Mouse (Mus musculus) lung, postnatal 0 days (tissue): ENCODE data around the gene Grin2b. TPM values are rescaled to one million over a fixed set of nuclear protein-coding genes. Genes with fewer than 3 reads are reported as not detected.

Experiments used
- ATAC-seq: fragments of 200-750 bp; cut with Nextera tagmentation; 2 replicates; pipeline ENCODE4 v1.8.0; 2017; ENCODE audit warnings: moderate library complexity
- DNase-seq: peaks from one replicate; pipeline ENCODE4 v3.0.0-alpha.2; 2016; ENCODE audit warnings: low spot score
- H3K27ac ChIP-seq: fragments of 300-500 bp; sonication (generic); 2 replicates; pipeline ENCODE4 v1.5.1; 2014; ENCODE audit warnings: antibody characterized with exemption, mild to moderate bottlenecking, low read length, mixed read lengths
- H3K27me3 ChIP-seq: fragments of 300-500 bp; sonication (generic); replicated peaks from 2 replicates; pipeline ENCODE4 v1.6.1; 2014; ENCODE audit warnings: low read length, mixed read lengths; ENCODE audit not compliant: insufficient read depth
- H3K36me3 ChIP-seq: fragments of 300-500 bp; sonication (generic); 2 replicates; pipeline ENCODE4 v1.6.1; 2014; ENCODE audit warnings: low read length, mixed read lengths; ENCODE audit not compliant: insufficient read depth
- H3K4me1 ChIP-seq: fragments of 300-500 bp; sonication (generic); 2 replicates; pipeline ENCODE4 v1.6.1; 2014; ENCODE audit warnings: antibody characterized with exemption, low read depth, low read length, mixed read lengths; ENCODE audit not compliant: insufficient read depth
- H3K4me2 ChIP-seq: fragments of 300-500 bp; sonication (generic); replicated peaks from 2 replicates; pipeline ENCODE4 v1.6.1; 2014; ENCODE audit warnings: low read depth, mild to moderate bottlenecking, low read length, moderate library complexity, mixed read lengths
- H3K4me3 ChIP-seq: fragments of 300-500 bp; sonication (generic); 2 replicates; pipeline ENCODE4 v1.5.1; 2014; ENCODE audit warnings: low read depth, low read length
- H3K9ac ChIP-seq: fragments of 300-500 bp; sonication (generic); replicated peaks from 2 replicates; pipeline ENCODE4 v1.6.1; 2014; ENCODE audit warnings: low read depth, mild to moderate bottlenecking
- H3K9me3 ChIP-seq: fragments of 300-500 bp; sonication (generic); 2 replicates; pipeline ENCODE4 v1.6.1; 2016; ENCODE audit warnings: low read length, mixed read lengths
- CTCF ChIP-seq: IDR thresholded peaks from 2 replicates; pipeline ENCODE4 v1.5.1; 2016; ENCODE audit warnings: antibody characterized with exemption, mild to moderate bottlenecking
- EP300 ChIP-seq: IDR thresholded peaks from 2 replicates; pipeline ENCODE4 v1.6.1; 2016; ENCODE audit warnings: antibody characterized with exemption, mild to moderate bottlenecking, control low read depth
- WGBS: fragments of 180-500 bp; shearing (Covaris S2); extraction: QIAGEN DNeasy Blood & Tissue Kit; methylation state at CpG from one replicate; pipeline ENCODE4 v1.1.7; 2014; 5-methylcytosine and 5-hydroxymethylcytosine counted together
- polyA plus RNA-seq: library from polyadenylated mRNA; unstranded; fragments of >200 nt; fragmentation: Nextera tagmentation; extraction: Ambion mirVana; gene quantifications from 2 replicates; pipeline ENCODE4 v1.2.1, GENCODE M21; 2015

The Grin2b gene
- polyA plus RNA-seq, 1 experiment from 2014 or later: 0.50 TPM

- Histone ChIP-seq H3K9me3 (no peaks in the 10 kb centered on the region), H3K36me3 (no peaks in the 10 kb centered on the region), H3K27ac (no peak overlapping the region), H3K9ac (no peak overlapping the region), H3K4me1 (no peaks in the 10 kb centered on the region), H3K27me3 (no peaks in the 10 kb centered on the region), H3K4me3 (no peak overlapping the region), H3K4me2 (no peak overlapping the region)
- no peak for DNase-seq
- no peak for ATAC-seq
- TF ChIP-seq CTCF: no peak
- TF ChIP-seq EP300: no peak
- 48% methylated on average over 7 of the region's 7 CpGs for WGBS
Measured at GRCm38 (mm10) chr6:136010290-136011037, 162.8 kb downstream of the Grin2b start.

DNA sequence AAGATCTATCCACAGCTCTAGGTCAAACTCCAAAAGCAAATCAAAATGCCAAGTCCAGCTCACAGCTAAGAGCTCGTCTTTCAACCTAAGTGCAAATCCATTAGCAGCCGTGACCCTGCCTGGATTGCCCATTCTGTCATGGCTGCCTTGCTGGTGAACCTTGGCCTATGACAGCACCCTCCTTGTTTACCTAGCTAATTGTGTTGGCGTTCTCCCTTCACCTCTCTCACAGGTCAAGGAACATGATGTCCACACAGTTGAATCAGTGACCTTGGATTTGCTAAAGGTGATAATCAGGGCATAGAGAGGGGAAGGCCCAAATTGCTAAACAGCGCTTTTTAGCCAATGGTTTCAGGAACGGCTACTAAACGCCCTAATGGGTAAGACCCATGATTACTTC, 165.2 kb downstream of the Grin2b start:
- WGBS: 79% methylated on average over 6 of the region's 6 CpGs
- Histone ChIP-seq H3K27ac (no peak overlapping the region), H3K27me3 (no peaks in the 10 kb centered on the region), H3K4me1 (no peaks in the 10 kb centered on the region), H3K4me2 (no peak overlapping the region), H3K9ac (no peak overlapping the region), H3K36me3 (no peaks in the 10 kb centered on the region), H3K9me3 (no peaks in the 10 kb centered on the region), H3K4me3 (no peak overlapping the region)
- ATAC-seq (no peak), DNase-seq (no peak)
- TF ChIP-seq CTCF (no peak), EP300 (no peak)

DNA sequence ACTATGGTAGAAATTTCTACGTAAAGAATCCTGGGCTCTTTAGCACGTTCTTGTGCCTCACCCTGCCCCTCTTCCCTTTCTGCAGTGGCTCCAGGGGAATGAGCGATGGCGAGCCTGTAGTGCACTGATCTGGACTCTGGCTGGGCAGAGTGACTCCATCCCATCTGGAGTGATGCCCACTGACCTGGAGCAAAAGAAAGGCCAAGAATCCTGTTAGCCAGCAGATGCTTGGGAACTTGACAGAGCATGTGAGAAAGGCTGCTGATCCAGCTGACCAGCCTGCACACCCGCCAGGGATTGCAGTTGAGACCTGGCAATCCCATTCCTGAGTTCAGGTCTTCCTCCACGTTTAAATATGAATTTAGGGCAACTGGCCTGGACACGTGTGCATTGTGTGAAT, 178.6 kb downstream of the Grin2b start:
- DNase-seq (no peak), ATAC-seq (no peak)
- 71% methylated on average over 7 of the region's 7 CpGs for WGBS
- Histone ChIP-seq H3K36me3 (no peaks in the 10 kb centered on the region), H3K27ac (no peak overlapping the region), H3K9me3 (no peaks in the 10 kb centered on the region), H3K9ac (no peak overlapping the region), H3K4me1 (no peaks in the 10 kb centered on the region), H3K27me3 (no peaks in the 10 kb centered on the region), H3K4me2 (no peak overlapping the region), H3K4me3 (no peak overlapping the region)
- TF ChIP-seq EP300 (no peak), CTCF (no peak)

- 83% methylated on average over 3 of the region's 3 CpGs for WGBS
- Histone ChIP-seq H3K27me3 (no peaks in the 10 kb centered on the region), H3K4me3 (no peak overlapping the region), H3K4me2 (no peak overlapping the region), H3K9me3 (no peaks in the 10 kb centered on the region), H3K36me3 (no peaks in the 10 kb centered on the region), H3K9ac (no peak overlapping the region), H3K27ac (no peak overlapping the region), H3K4me1 (no peaks in the 10 kb centered on the region)
- ATAC-seq: no peak
- TF ChIP-seq CTCF (no peak), EP300 (no peak)
- no peak for DNase-seq
Measured at GRCm38 (mm10) chr6:135993897-135994296, 179.4 kb downstream of the Grin2b start.

- H3K4me2 ChIP-seq: no peak overlapping the region
- 93% methylated on average over 11 of the region's 11 CpGs for WGBS
- H3K4me1 ChIP-seq: no peaks in the 10 kb centered on the region
- H3K9me3 ChIP-seq: no peaks in the 10 kb centered on the region
- TF ChIP-seq EP300 (no peak), CTCF (no peak)
- no peak overlapping the region for H3K4me3 ChIP-seq
- no peak overlapping the region for H3K27ac ChIP-seq
- no peak for ATAC-seq
- no peak for DNase-seq
- H3K27me3 ChIP-seq: no peaks in the 10 kb centered on the region
- no peaks in the 10 kb centered on the region for H3K36me3 ChIP-seq
- no peak overlapping the region for H3K9ac ChIP-seq
Measured at GRCm38 (mm10) chr6:135993378-135993777, 179.9 kb downstream of the Grin2b start.

GRCm38 (mm10) chr6:135976106-135976505, 197.2 kb downstream of the Grin2b start:
- Histone ChIP-seq H3K4me3 (no peak overlapping the region), H3K9ac (no peak overlapping the region), H3K36me3 (no peaks in the 10 kb centered on the region), H3K27ac (no peak overlapping the region), H3K4me1 (no peaks in the 10 kb centered on the region), H3K4me2 (no peak overlapping the region), H3K9me3 (no peaks in the 10 kb centered on the region), H3K27me3 (no peaks in the 10 kb centered on the region)
- TF ChIP-seq EP300: no peak
- TF ChIP-seq CTCF: no peak
- 53% methylated on average over 3 of the region's 3 CpGs for WGBS
- ATAC-seq (no peak), DNase-seq (no peak)

DNA sequence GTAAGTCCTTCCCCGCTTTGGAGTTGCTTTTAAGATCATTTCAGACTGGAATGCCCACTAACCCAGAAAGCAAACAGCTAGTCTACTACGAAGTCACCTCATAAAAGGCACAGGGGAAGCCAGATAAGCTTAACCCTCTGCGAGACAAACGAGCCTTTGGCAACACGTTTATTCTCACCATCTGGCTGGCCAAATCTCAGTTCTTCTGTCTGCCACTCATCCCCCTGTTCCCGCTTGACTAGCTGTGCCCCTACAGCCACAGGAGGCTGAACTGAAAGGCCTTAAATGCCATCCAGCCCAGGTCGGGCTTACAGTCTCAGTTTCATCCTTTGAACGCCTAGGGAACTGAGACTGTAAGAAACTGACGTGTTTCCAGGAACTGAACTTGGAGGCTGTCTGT, 200.8 kb downstream of the Grin2b start:
- Histone ChIP-seq H3K27ac (no peak overlapping the region), H3K4me3 (no peak overlapping the region), H3K9ac (no peak overlapping the region), H3K36me3 (no peaks in the 10 kb centered on the region), H3K27me3 (no peaks in the 10 kb centered on the region), H3K9me3 (no peaks in the 10 kb centered on the region), H3K4me1 (no peaks in the 10 kb centered on the region), H3K4me2 (no peak overlapping the region)
- no peak for ATAC-seq
- DNase-seq: no peak
- 44% methylated on average over 9 of the region's 9 CpGs for WGBS
- no peak for TF ChIP-seq CTCF
- no peak for TF ChIP-seq EP300
